Mouse (Mus musculus) hindlimb bud, embryonic 11.5 days (tissue): ENCODE measurements around the gene Ephb2.

Source experiments
- DNase-seq: peaks from one replicate; pipeline ENCODE4 v3.0.0-alpha.2; 2012; ENCODE audit warnings: low read depth, low spot score; ENCODE audit errors: extremely low spot score

Gene Ephb2

GRCm38 (mm10) chr4:136621336-136621735 is 214.5 kb downstream of the Ephb2 start:
- DNase-seq = peak; percentile 72

DNA sequence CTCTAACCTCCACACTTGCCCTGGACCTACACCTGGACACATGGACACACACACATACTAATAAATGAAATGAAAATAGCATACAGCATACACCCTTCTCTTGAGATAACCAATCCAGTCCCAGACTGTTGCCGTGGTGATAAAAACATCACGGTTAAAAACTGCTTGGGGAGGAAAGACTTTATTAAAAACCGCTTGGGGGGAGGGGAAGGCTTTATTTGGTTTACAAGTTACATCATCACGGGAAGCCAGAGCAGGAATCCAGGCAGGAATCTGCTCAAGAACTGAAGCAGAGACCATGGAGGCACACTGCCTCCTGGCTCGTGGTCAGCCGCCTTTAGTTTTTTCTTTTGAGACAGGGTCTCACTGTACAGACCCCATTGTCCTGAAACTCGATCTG is 222.1 kb downstream of the Ephb2 start:
- no peak for DNase-seq

- no peak for DNase-seq
Measured at GRCm38 (mm10) chr4:136610387-136610856, 225.4 kb downstream of the Ephb2 start, which contains the start of gene Tex46. TSS of gene Tex46 (plus strand) at chr4:136610437.

DNA sequence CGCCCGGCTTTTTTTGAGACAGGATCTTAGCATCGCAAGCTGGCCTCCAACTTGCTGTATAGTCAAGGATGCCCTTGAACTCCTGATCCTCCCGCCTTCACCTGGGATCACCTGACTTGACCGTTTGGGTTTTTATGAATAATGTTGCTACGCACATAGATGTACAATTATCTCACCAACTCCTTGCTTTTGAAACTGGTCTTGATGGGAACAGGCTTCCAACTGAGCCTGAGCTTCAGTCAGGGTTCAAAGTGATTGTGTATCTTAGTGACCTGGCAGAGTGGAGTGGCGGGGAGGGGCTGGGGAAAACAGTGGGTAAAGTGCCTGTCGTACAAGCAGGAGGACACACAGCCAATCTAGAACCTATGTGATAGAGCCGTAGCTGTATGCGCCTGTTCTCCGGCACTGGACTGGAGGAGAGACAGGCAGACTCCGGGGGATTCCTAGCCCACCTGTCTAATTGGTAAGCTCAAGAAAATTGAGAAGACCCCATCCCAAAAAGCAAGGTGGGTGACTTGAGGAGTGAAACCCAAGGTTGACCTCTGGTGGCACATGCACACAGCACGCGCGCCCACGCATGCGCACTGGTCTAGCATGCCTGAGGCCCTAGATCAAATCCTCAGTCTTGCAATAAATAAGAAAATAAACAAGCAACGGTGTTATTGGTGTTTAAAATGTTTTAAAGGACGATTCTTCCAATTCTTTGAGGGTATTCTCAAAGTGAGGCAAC is 229.9 kb downstream of the Ephb2 start:
- DNase-seq = no peak

DNA sequence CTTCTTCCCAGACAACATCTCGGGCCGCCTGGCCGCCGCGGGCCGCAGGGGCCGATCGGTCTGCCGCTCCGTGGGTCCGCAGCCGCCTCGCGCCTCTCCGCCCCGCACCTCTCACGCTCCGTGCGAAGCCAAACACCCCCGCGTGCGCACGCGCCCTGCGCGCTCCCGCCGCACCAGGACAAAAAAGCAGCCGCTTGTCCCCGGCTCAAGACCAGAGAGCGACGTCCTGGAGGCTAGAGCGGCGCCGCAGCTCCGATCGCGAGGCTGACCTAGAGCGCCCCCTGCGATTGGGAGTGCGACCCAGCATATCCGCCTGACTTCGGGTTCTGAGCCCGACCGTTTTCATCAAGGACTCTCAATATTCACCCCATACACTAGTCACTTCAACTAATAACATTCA is 233.2 kb downstream of the Ephb2 start, which contains the start of gene Kdm1a:
Kdm1a (minus strand) TSS at position 156 of the 400 bp plus-strand sequence.
- peak; percentile 85 for DNase-seq

DNA sequence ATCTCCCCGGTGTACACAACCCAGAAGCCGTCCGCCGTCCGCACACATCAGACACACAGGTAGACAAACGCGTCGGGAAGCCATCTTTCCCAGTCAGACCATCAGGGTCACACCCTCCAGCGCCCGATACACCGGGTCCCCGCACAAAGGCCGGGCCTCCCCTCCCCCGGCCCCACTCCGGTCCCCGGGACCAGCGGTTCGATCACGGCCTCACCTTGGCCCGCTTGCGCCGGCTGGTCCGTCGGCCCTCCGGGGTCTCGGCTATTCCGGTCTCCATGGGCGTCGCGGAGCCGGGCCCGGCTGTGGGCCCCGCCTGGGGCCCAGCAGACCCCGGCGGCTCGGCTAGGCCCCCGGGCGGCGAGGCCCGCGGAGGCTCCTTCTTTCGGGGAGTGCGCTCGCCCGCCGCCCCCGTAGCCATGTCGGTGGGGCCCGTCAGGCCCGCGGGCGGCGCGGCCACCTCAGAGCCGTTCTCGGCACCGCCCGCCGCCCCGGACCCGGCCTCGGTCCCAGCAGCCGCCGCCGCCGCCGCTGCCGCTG is 233.7 kb downstream of the Ephb2 start:
- no peak for DNase-seq

GRCm38 (mm10) chr4:136601476-136601875 is 234.3 kb downstream of the Ephb2 start:
- peak; percentile 24 for DNase-seq

GRCm38 (mm10) chr4:136600536-136600935 is 235.3 kb downstream of the Ephb2 start:
- DNase-seq = no peak

- DNase-seq = no peak
Measured at GRCm38 (mm10) chr4:136599869-136600268, 235.9 kb downstream of the Ephb2 start.

- no peak for DNase-seq
Measured at GRCm38 (mm10) chr4:136598268-136598876, 237.4 kb downstream of the Ephb2 start.
